Mouse (Mus musculus): ENCODE data around the gene Sephs2.

DNA sequence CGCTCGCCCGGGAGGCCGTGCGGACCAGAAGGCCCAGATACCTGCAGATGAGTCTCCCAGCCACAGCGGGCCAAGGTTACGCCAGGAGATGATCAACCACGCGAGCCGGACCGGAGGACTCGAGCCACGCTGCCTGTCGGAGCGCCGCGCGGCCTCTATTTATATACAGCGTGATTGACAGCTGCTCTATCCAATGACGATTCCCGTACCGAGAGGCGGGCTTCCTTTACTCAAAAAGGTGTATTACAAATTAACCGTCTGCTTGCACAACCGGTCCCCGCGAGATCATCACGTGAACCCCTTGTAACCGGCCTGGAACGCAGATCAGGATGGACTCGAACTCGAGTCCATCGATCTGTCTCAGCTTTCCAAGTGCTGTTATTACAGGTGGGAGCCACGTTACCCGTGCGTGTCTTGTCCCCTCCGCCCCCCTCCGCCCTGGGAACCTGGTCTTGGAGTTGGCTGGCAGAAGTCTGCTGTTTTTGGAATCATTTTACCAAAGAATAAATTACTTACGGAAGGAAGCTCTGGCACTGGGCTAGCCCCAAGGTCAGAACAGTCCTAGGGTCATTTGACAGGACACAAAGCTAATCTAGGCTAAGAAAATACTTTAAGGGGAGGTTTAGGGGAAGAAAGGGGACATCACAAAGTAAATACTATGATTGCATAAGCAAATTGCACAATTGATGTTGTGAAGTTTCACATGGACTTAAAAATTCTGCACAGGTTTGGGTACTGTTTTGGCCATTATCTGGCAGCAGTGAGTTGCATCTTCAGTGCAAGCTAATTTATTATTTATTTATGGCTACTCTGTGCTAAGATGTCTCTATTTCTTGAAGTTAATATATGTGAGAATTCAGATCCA lies at the start of gene Sephs2:
- TF ChIP-seq CTCF (IDR thresholded peaks at IDR 0.05; ENCODE audit: control insufficient read depth, insufficient read depth, insufficient read length) (no peak), USF1 (IDR thresholded peaks at IDR 0.05; ENCODE audit: low read depth) (peak; percentile 70), MYOD1 (IDR thresholded peaks at IDR 0.05; ENCODE audit: control insufficient read depth, insufficient read length, low read depth) (no peak)

All from C2C12 (cell line).